Mouse (Mus musculus) bone marrow, adult 2 months (tissue): ENCODE data around the gene Prmt8.

Experiments used
- CTCF ChIP-seq: fragments of 200-500 bp; IDR thresholded peaks from 2 replicates; pipeline ENCODE4 v1.5.1; 2011; ENCODE audit warnings: low read length, control low read depth; ENCODE audit not compliant: control insufficient read depth, insufficient read depth
- POLR2A ChIP-seq: fragments of 200-500 bp; IDR thresholded peaks from 2 replicates; pipeline ENCODE4 v1.6.1; 2011; ENCODE audit warnings: low read depth, mild to moderate bottlenecking, control low read depth, low read length, borderline replicate concordance; ENCODE audit not compliant: control insufficient read depth

- TF ChIP-seq POLR2A (no peak), CTCF (no peak)
Measured at GRCm38 (mm10) chr6:127659966-127660365, 109.3 kb downstream of the Prmt8 start.
